In the genomic region with DNA sequence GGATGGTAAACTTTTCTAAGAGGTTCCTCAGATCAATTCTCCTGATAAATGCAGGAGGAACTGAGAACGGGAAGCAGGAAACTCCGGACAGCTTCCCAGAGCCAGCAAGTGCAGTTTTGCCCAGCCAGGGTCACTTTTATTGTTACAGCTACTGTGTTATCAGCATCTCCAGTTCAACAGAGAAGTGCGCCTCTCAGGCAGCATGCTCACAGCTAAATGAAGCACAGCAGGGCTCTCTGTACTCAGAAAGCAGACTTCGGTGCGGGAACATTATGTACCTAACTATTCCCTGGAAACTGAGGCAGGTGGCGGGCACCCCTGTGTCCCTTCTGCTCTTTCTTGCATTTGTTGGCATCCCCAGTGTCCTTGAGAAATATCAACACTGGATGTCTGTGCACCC, we compare ENCODE assay signal across 29 mouse cellular contexts. TPM values are rescaled to one million over a fixed set of nuclear protein-coding genes. Genes with fewer than 3 reads are reported as not detected.
"Had no signal": no experiment of that assay in that cellular context is flagged by ENCODE, and none has a peak within 500 bp of the region (broad histone marks: within the 10 kb centered on the region; RNA-seq: fewer than 3 reads in every experiment).

No protein-coding gene starts in this region.

- H3K36me3 ChIP-seq: limb, embryonic 10.5 days; limb, embryonic 13.5 days; liver, embryonic 13.5 days; midbrain, embryonic 12.5 days; neural tube, embryonic 13.5 days; stomach, embryonic 15.5 days had no signal

- ATAC-seq: lung, postnatal 0 days; midbrain, embryonic 16.5 days had no signal

- H3K9ac ChIP-seq: limb, embryonic 13.5 days; liver, embryonic 13.5 days; lung, embryonic 14.5 days; midbrain, embryonic 12.5 days; stomach, embryonic 15.5 days had no signal

- H3K27me3 ChIP-seq: limb, embryonic 13.5 days; liver, embryonic 13.5 days; megakaryocyte, embryonic 14.5 days; stomach, embryonic 15.5 days had no signal

- H3K4me3 ChIP-seq: layer of hippocampus, adult 2 months; limb, embryonic 10.5 days; limb, embryonic 13.5 days; liver, embryonic 13.5 days; megakaryocyte, embryonic 14.5 days; midbrain, embryonic 12.5 days; myocyte; neural tube, embryonic 13.5 days; stomach, embryonic 15.5 days had no signal

- H3K27ac ChIP-seq: kidney, postnatal 0 days; layer of hippocampus, adult 2 months; limb, embryonic 10.5 days; limb, embryonic 13.5 days; liver, embryonic 13.5 days; midbrain, embryonic 12.5 days; neural tube, embryonic 13.5 days; stomach, embryonic 15.5 days had no signal

- DNase-seq: kidney, adult 2 months; kidney, postnatal 25 days; layer of hippocampus, adult 9-11 months; liver; liver, embryonic 13.5 days; lung, embryonic 14.5 days; retina, postnatal 1 day; right cerebral cortex, postnatal 25 days; spleen, adult 18-20 months; thymus, adult 18-20 months; thymus, postnatal 36 days had no signal

- H3K4me2 ChIP-seq: limb, embryonic 13.5 days; lung, embryonic 14.5 days; midbrain, embryonic 12.5 days; neural tube, embryonic 13.5 days; stomach, embryonic 15.5 days had no signal

- H3K9me3 ChIP-seq: limb, embryonic 10.5 days; limb, embryonic 13.5 days; liver, embryonic 13.5 days; megakaryocyte, embryonic 14.5 days; midbrain, embryonic 12.5 days; neural tube, embryonic 13.5 days; stomach, embryonic 15.5 days had no signal

RNA-seq across cellular contexts. Expression of a gene that starts 50.9 kb away (rescaled TPM):
- total RNA-seq: layer of hippocampus, adult 2 months; layer of hippocampus, postnatal 25 days; left cerebral cortex, adult 18-20 months; left cerebral cortex, postnatal 25 days; monocyte, adult 5-6 weeks; neutrophil, adult 5-6 weeks had no signal
- polyA plus RNA-seq: kidney, embryonic 14.5 days; limb, embryonic 10.5 days; limb, embryonic 13.5 days; liver, embryonic 13.5 days; liver, embryonic 16.5 days; lung, embryonic 14.5 days; lung, postnatal 0 days; midbrain, embryonic 12.5 days; midbrain, embryonic 16.5 days; neural tube, embryonic 13.5 days; stomach, embryonic 15.5 days had no signal
